In the genomic region with DNA sequence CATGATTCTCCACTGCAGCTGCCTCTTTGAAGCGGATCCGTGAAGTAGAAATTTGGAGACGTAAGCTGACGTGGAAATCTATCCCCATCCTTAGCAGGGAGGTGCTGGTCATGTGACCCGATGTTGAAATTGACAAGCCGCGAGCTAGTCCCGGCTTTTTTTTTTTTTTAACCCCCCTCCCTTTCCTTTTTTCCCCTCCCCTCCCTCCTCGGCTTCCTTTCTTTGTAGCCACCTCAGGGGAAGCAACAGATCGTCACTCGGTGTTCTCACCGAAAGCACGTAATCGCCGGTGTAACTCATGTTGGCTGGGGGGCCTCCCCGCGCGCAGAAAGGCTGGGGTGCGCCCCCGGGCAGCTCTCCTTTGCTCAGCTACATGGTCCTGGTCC, we compare ENCODE assay signal across 13 mouse cellular contexts. TPM values are rescaled to one million over a fixed set of nuclear protein-coding genes. Genes with fewer than 3 reads are reported as not detected.
DNase-seq lines count a peak whose midpoint lies in the region; ATAC-seq and TF ChIP-seq lines count a peak whose summit lies in the region.
"Had no signal": no experiment of that assay in that cellular context is flagged by ENCODE, and none has a peak within 500 bp of the region (broad histone marks: within the 10 kb centered on the region; RNA-seq: fewer than 3 reads in every experiment).

Hoxa11 (minus strand) TSS at position 54 of the 386 bp plus-strand sequence.

- 1% methylated on average over 20 of the region's 20 CpGs for WGBS in heart, embryonic 15.5 days
- under 1% methylated on average over 20 of the region's 20 CpGs for WGBS in limb, embryonic 13.5 days

- ATAC-seq in heart, embryonic 15.5 days (replicated peaks; ENCODE audit: insufficient number of reproducible peaks, insufficient read depth, low FRiP score, low read depth): 0 out of 2 replicates have a peak, but pooled peaks have one; percentile 17
- peak; percentile 41 for ATAC-seq in CD4-positive, CD25-positive, alpha-beta regulatory T cell, adult 4 months
- ATAC-seq in limb, embryonic 13.5 days (ENCODE audit: low FRiP score, low read depth): peak; percentile 59

- no peak for TF ChIP-seq CTCF in layer of hippocampus, adult 2 months (conservative IDR thresholded peaks at IDR 0.05)

- intact Hi-C loops in heart, postnatal 10 days (cut with DNase I): no loop called here

- peak within 1 kb of the TSS; percentile 25 for H3K4me3 ChIP-seq in heart, embryonic 15.5 days
- H3K4me3 ChIP-seq in limb, embryonic 13.5 days: peak within 1 kb of the TSS; percentile 95
- no peak within 1 kb of the TSS for H3K4me3 ChIP-seq in layer of hippocampus, adult 2 months

- peaks cover 15% of the 10 kb centered on the region for H3K4me1 ChIP-seq in heart, embryonic 15.5 days (replicated peaks)
- H3K4me1 ChIP-seq in limb, embryonic 13.5 days: peaks cover 50% of the 10 kb centered on the region

- peak within 1 kb of the TSS; percentile 30 for H3K4me2 ChIP-seq in heart, embryonic 15.5 days
- H3K4me2 ChIP-seq in limb, embryonic 13.5 days (replicated peaks): peak within 1 kb of the TSS; percentile 75

- H3K36me3 ChIP-seq in heart, embryonic 15.5 days: no peaks in the 10 kb centered on the region
- H3K36me3 ChIP-seq in limb, embryonic 13.5 days: peaks cover 11% of the 10 kb centered on the region; the same call in 1 of the 2 replicates

- peaks cover 98% of the 10 kb centered on the region for H3K27me3 ChIP-seq in heart, embryonic 15.5 days
- H3K27me3 ChIP-seq in limb, embryonic 13.5 days: peaks cover 12% of the 10 kb centered on the region

- no peak for DNase-seq in heart, postnatal 10 days
- peak; percentile 83 for DNase-seq in forelimb bud, embryonic 11.5 days (ENCODE audit: low read depth, low spot score)
- DNase-seq in right cerebral cortex, postnatal 25 days: no peak
- no peak for DNase-seq in cerebellum, postnatal 36 days
- DNase-seq in layer of hippocampus, adult 2 months (ENCODE audit: low spot score in 2 of 2): no peak
- DNase-seq: retina, postnatal 1 day had no signal

- no peak within 1 kb of the TSS for H3K27ac ChIP-seq in heart, embryonic 15.5 days
- H3K27ac ChIP-seq in limb, embryonic 13.5 days: peak within 1 kb of the TSS; percentile 99
- H3K27ac ChIP-seq in layer of hippocampus, adult 2 months: no peak within 1 kb of the TSS

- H3K9ac ChIP-seq in heart, embryonic 15.5 days: no peak within 1 kb of the TSS
- H3K9ac ChIP-seq in limb, embryonic 13.5 days: peak within 1 kb of the TSS; percentile 100

- H3K9me3 ChIP-seq in heart, embryonic 15.5 days (replicated peaks): no peaks in the 10 kb centered on the region
- H3K9me3 ChIP-seq in limb, embryonic 13.5 days: no peaks in the 10 kb centered on the region

RNA-seq across cellular contexts. Expression of gene Hoxa11, which starts in this region (rescaled TPM):
- polyA plus RNA-seq in heart, embryonic 15.5 days (2015; fragmentation: Nextera tagmentation; extraction: Ambion mirVana): 0.06 TPM in 1 of 2 replicates, not detected in the other
- total RNA-seq in heart, postnatal 10 days (2021): not detected
- not detected for polyA plus RNA-seq in CD4-positive, CD25-positive, alpha-beta regulatory T cell, adult 4 months (2017; shearing (Covaris generic))
- 44.5 and 55.0 TPM in 2 replicates for polyA plus RNA-seq in limb, embryonic 13.5 days (2015; fragmentation: Nextera tagmentation; extraction: Ambion mirVana)
- not detected for total RNA-seq in layer of hippocampus, adult 2 months (2021)
- total RNA-seq: left cerebral cortex, adult 18-20 months; MEL had no signal
- polyA plus RNA-seq: cortical plate, adult 2 months; thymus, postnatal 0 days had no signal

Comparison
In these comparisons a context has a peak if more than half of its experiments do, and no peak if none do; other contexts are left out.
1. RNA of gene Hoxa11 (polyA plus RNA-seq): 44.5 to 55.0 TPM in limb, embryonic 13.5 days; 0.06 TPM in heart, embryonic 15.5 days and not detected in CD4-positive, CD25-positive, alpha-beta regulatory T cell, adult 4 months; every median in the first group is over 10 times any median in the second.
2. Peak in ATAC-seq, H3K4me3 ChIP-seq and H3K4me2 ChIP-seq in heart, embryonic 15.5 days; RNA of the gene not detected or under 1 TPM.
3. Peak in ATAC-seq in CD4-positive, CD25-positive, alpha-beta regulatory T cell, adult 4 months; RNA of the gene not detected or under 1 TPM.
4. Peak in every context shown above with its lines, with median percentiles within 50 percentile points of each other: ATAC-seq.